Mouse (Mus musculus) liver, postnatal 0 days (tissue): Measurements from ENCODE around the gene Ptprk.

Experiments
- CTCF ChIP-seq: sonication (generic); IDR thresholded peaks from 2 replicates; pipeline ENCODE4 v1.5.1; 2016; ENCODE audit warnings: antibody characterized with exemption, low read depth
- EP300 ChIP-seq: IDR thresholded peaks from 2 replicates; pipeline ENCODE4 v1.6.1; 2016; ENCODE audit warnings: antibody characterized with exemption, low read depth, mild to moderate bottlenecking

DNA sequence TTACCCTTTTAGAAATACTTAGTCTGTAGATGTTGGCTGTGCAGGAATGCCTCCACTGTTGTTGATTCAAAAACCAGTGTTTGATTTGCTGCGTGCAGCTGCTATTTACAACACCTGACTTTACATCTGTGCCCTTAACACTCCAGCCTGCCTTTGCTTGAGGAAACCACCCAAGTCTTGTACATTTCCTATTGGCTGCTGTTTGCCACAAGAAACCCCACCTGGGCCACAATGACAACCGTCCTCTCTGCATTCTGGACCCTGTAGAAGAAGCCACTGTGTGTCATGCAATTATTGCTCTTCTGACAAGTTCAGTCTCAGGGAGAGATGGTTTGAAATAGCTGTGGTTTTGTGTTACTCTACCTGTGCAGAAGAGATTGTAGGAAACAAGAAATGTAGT lies 439.0 kb downstream of the Ptprk start:
- no peak for TF ChIP-seq CTCF
- no peak for TF ChIP-seq EP300
